Mouse (Mus musculus) liver, embryonic 16.5 days (tissue): ENCODE data around the gene Calcoco1. TPM values are rescaled to one million over a fixed set of nuclear protein-coding genes. Genes with fewer than 3 reads are reported as not detected.
A peak's percentile ranks its signal among the peaks of the same experiment; 100 is the strongest.

ENCODE experiments used
- ATAC-seq: fragments of 200-750 bp; cut with Nextera tagmentation; 2 replicates; pipeline ENCODE4 v1.8.0; 2017; ENCODE audit warnings: low read depth, mild to moderate bottlenecking, moderate number of reproducible peaks, moderate library complexity
- H3K27ac ChIP-seq: fragments of 300-500 bp; sonication (generic); 2 replicates; pipeline ENCODE4 v1.5.1; 2014; ENCODE audit warnings: mild to moderate bottlenecking, low read length
- H3K27me3 ChIP-seq: fragments of 300-500 bp; sonication (generic); 2 replicates; pipeline ENCODE4 v1.6.1; 2014; ENCODE audit warnings: low read depth, low read length, mixed read lengths; ENCODE audit not compliant: control insufficient read depth, insufficient read depth
- H3K36me3 ChIP-seq: fragments of 300-500 bp; sonication (generic); 2 replicates; pipeline ENCODE4 v1.6.1; 2014; ENCODE audit warnings: mild to moderate bottlenecking; ENCODE audit not compliant: control insufficient read depth, insufficient read depth
- H3K4me1 ChIP-seq: fragments of 300-500 bp; sonication (generic); 2 replicates; pipeline ENCODE4 v1.6.1; 2014; ENCODE audit warnings: low read depth, low read length, mixed read lengths; ENCODE audit not compliant: control insufficient read depth
- H3K4me2 ChIP-seq: fragments of 300-500 bp; sonication (generic); 2 replicates; pipeline ENCODE4 v1.6.1; 2014; ENCODE audit warnings: low read depth, low read length, mixed read lengths
- H3K4me3 ChIP-seq: fragments of 300-500 bp; sonication (generic); 2 replicates; pipeline ENCODE4 v1.5.1; 2014; ENCODE audit warnings: low read depth, mild to moderate bottlenecking, low read length
- H3K9ac ChIP-seq: fragments of 300-500 bp; sonication (generic); 2 replicates; pipeline ENCODE4 v1.6.1; 2014; ENCODE audit warnings: low read depth, low read length
- H3K9me3 ChIP-seq: fragments of 300-500 bp; sonication (generic); replicated peaks from 2 replicates; pipeline ENCODE4 v1.6.1; 2016; ENCODE audit warnings: low read length; ENCODE audit not compliant: control insufficient read depth
- WGBS: fragments of 180-500 bp; shearing (Covaris S2); extraction: QIAGEN DNeasy Blood & Tissue Kit; methylation state at CpG from one replicate; pipeline ENCODE4 v1.1.7; 2014; ENCODE audit not compliant: insufficient replicate concordance; 5-methylcytosine and 5-hydroxymethylcytosine counted together
- polyA plus RNA-seq: library from polyadenylated mRNA; unstranded; fragments of >200 nt; fragmentation: Nextera tagmentation; extraction: Ambion mirVana; gene quantifications from 2 replicates; pipeline ENCODE4 v1.2.1, GENCODE M21; 2015

Calcoco1 gene
- polyA plus RNA-seq, 1 experiment from 2014 or later = 18.2 TPM

DNA sequence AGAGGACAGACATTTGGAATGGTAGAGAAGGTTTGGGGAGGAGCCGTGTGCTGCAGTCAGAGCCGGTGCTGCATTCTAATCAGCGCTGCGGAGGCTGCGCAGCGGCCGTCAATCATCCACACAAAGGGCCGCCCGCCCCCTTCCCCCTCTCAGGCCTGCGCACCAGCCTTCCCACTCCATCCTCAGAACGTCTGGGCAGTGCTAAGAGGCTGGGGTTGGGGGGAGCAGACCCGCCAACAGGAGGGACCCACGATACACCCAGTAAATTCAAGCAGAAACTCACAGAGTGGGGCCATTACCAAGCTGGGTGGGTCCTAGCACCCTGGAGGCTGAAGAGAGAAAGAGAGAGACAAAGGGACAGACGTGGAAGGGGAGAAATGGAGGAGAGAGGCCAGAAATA lies 22.0 kb upstream of the Calcoco1 start:
- Histone ChIP-seq H3K4me3 (no peak overlapping the region), H3K4me2 (no peak overlapping the region), H3K36me3 (no peaks in the 10 kb centered on the region), H3K27me3 (peaks cover 66% of the 10 kb centered on the region), H3K9me3 (no peaks in the 10 kb centered on the region), H3K4me1 (no peaks in the 10 kb centered on the region), H3K9ac (no peak overlapping the region), H3K27ac (no peak overlapping the region)
- 3% methylated on average over 14 of the region's 14 CpGs for WGBS
- ATAC-seq = no peak

DNA sequence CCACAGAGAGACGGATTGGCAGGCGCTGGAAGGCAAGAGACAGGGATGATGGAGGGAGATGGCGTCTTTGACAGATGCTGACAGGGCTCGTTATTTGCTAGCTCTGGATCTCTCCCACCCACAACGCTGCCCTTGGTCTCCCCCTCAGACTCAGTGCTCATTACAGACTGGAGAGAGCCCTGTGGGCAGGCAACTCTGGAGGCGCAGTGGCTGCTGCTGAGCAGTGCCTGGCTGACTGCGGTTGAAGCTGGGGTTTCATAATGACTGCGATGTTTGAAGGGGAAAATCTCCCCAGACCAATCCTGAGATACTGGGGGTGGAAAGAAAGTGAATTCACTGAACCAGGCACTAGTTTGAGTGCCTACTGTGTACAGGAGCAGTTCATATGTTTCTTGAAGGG lies 21.2 kb upstream of the Calcoco1 start:
- Histone ChIP-seq H3K27me3 (peaks cover 58% of the 10 kb centered on the region), H3K27ac (no peak overlapping the region), H3K4me3 (no peak overlapping the region), H3K9ac (no peak overlapping the region), H3K9me3 (no peaks in the 10 kb centered on the region), H3K4me2 (no peak overlapping the region), H3K4me1 (no peaks in the 10 kb centered on the region), H3K36me3 (no peaks in the 10 kb centered on the region)
- WGBS = 26% methylated on average over 8 of the region's 8 CpGs
- ATAC-seq = no peak

DNA sequence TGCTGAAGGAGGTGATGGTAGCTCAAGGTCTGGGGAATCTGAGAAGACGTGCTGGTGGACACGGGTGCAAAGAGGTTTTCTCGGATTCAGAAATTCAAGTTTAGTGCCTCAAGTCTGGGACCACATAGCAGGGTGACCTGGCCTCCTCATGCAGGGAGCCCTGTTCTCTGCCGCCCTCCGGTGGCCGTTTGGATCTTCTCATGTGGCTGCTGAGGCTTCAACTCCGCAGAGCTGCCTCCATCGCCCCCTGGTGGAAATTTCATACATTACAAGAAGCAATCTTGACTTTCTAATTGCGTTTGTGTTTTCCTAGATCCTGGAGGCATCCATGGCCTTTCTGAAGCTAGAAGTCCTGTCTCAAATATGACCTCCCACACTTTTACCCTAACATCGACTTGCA lies 20.6 kb upstream of the Calcoco1 start:
- WGBS = under 1% methylated on average over 10 of the region's 10 CpGs
- Histone ChIP-seq H3K4me2 (no peak overlapping the region), H3K4me3 (no peak overlapping the region), H3K9ac (no peak overlapping the region), H3K4me1 (no peaks in the 10 kb centered on the region), H3K27ac (no peak overlapping the region), H3K9me3 (no peaks in the 10 kb centered on the region), H3K36me3 (no peaks in the 10 kb centered on the region), H3K27me3 (peaks cover 51% of the 10 kb centered on the region)
- ATAC-seq = peak; percentile 74

DNA sequence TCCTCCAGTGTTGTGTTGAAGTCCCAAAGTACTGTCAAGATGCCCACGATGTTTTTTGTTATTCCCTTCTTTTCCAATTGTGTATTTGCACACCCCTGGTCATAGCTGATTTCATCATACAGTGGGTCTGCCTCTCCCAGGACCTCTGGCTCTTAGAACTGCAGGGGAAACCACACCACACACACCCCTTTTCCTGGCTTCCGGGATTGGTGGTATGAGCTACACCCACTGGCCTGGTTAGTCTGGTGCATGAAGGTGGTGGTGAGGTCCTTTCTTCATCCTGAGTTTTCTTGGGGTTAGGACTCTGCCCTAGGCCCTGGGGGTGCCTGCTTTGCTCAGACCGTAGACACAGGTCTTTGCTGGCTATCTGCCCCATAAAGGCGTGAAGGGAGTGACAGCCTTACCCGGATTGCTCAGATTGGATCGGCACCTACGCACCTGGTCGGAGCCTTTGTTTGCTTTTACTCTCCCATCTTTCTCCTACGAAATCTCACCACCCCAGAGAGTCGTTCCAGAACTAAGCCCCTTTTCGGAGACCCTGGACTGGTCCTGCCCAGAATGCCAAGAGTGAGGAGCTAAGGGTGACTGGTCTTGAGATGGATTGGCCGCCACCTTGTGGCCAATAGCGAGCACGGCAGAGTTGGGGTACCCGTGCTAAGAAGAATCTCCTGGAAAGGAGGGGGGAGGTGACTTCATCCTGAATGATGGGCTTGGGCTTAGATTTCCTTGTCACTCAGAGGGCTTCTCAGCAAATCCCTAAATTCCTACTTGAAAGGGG lies 17.7 kb upstream of the Calcoco1 start:
- Histone ChIP-seq H3K4me1 (no peaks in the 10 kb centered on the region), H3K4me3 (no peak overlapping the region), H3K4me2 (no peak overlapping the region), H3K9ac (no peak overlapping the region), H3K9me3 (no peaks in the 10 kb centered on the region), H3K27ac (no peak overlapping the region), H3K27me3 (peaks cover 34% of the 10 kb centered on the region), H3K36me3 (no peaks in the 10 kb centered on the region)
- no peak for ATAC-seq
- 20% methylated on average over 15 of the region's 15 CpGs for WGBS

DNA sequence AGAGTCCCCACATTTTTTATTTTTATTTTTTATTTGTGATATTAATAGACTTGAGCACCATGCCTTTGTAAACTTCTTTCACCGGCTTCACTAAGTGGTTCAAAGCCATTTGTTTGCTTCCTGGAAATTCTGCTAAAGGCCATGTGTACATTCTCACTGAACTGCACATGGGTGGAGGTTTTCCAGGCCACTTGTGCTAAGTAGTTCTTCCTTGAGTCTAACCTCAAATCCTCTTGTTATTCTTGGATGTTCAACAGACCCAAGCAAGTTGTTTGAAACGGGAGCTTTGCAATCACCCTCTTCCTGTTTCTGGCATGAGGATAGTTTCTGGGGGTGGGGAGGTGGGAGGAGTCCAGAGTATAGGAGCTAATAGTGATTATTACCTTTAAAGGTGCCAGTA lies 16.5 kb upstream of the Calcoco1 start:
- Histone ChIP-seq H3K4me3 (no peak overlapping the region), H3K9ac (no peak overlapping the region), H3K27ac (no peak overlapping the region), H3K27me3 (peaks cover 24% of the 10 kb centered on the region), H3K36me3 (no peaks in the 10 kb centered on the region), H3K4me1 (no peaks in the 10 kb centered on the region), H3K9me3 (no peaks in the 10 kb centered on the region), H3K4me2 (no peak overlapping the region)
- ATAC-seq = no peak
- WGBS = 29% methylated on average over 2 of the region's 2 CpGs

DNA sequence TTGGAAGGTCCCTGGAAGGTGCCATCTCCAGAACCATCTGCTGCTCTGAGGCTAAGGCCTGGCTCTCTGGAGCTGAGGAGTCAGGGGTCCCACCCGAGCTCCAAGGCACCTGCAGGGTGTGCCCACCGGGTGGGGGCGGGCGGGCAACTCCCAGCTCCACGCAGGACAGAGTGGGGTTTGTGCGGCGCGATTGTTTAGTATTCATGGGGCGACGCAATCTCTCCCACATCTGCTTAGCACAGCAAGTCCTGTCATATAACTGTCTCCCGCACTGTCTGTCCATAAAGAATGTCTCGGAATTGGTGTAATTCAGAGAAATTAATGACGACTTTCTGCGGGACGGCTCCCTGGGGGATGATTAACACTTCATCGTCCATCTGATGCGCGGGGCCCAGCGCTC lies 15.1 kb upstream of the Calcoco1 start:
- Histone ChIP-seq H3K36me3 (no peaks in the 10 kb centered on the region), H3K27me3 (peaks cover 16% of the 10 kb centered on the region), H3K4me1 (no peaks in the 10 kb centered on the region), H3K4me3 (no peak overlapping the region), H3K4me2 (no peak overlapping the region), H3K9ac (no peak overlapping the region), H3K27ac (no peak overlapping the region), H3K9me3 (no peaks in the 10 kb centered on the region)
- no peak for ATAC-seq
- 83% methylated on average over 19 of the region's 19 CpGs for WGBS

DNA sequence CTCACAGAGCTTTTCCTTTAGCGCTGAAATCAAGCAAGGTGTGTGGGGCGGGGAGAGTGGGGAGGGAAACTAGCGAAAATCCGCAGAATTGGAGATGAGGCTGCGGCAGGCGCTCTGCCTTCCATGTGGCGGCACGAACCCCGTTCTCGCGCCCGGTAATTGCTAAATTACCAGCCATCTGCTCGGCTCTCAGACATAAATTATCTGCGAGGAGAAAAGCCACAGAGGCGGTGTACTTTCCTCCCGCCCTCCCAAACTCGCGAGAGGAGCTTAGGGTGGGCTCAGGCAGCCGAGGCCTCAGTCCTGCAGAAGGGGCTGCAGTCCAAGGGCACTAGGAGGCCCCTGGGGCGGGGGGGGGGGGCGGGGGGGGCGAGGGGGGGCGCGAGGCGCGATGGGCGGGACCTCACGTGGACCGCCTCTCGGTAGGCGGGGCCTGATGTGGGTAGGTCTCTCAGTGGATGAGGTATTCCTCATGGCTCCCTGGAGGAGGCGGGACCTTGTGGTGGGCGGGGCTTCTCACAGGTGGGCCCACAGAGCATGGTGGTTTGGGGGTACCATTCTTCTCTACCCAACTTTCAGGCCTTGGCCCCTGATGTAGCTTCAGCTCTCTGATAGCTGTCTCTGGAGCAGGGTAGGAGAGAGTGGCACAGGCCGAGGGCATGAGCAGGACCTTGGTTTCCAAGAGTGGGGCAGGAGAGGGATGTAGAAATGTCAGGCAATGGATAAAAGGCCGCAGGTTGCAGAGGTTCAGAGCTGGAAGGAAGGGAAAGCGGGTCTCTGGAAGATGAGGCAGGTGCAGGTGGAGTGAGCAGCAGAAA lies 14.4 kb upstream of the Calcoco1 start:
- 11% methylated on average over 32 of the region's 36 CpGs for WGBS
- no peak overlapping the region for H3K27ac ChIP-seq
- H3K36me3 ChIP-seq = no peaks in the 10 kb centered on the region
- H3K9ac ChIP-seq = no peak overlapping the region
- no peak overlapping the region for H3K4me3 ChIP-seq
- H3K9me3 ChIP-seq = no peaks in the 10 kb centered on the region
- no peaks in the 10 kb centered on the region for H3K4me1 ChIP-seq
- no peak for ATAC-seq
- peaks cover 16% of the 10 kb centered on the region for H3K27me3 ChIP-seq
- peak overlapping the region; percentile 25 for H3K4me2 ChIP-seq

DNA sequence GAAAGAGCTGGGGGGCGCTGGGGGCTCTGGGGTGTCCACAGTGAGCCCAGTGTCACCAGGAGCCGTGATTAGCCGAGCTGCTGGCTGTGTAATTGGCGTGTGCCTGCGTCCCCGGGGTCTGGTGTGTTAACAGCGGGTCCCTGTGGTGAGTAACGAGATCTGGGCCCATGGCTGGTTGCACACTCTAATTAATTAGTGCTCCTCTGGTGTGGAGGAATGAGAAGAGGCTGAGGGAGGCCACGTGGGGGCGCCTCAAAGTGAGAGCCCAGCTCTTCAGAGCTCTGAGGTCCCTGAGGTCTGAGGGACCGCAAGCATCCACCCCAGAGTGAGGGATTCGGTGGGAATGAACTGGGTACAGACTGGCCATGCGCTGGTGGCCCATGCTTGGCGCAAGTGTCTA lies 13.1 kb upstream of the Calcoco1 start:
- no peaks in the 10 kb centered on the region for H3K9me3 ChIP-seq
- no peaks in the 10 kb centered on the region for H3K4me1 ChIP-seq
- peaks cover 14% of the 10 kb centered on the region for H3K27me3 ChIP-seq
- no peak overlapping the region for H3K9ac ChIP-seq
- no peak overlapping the region for H3K27ac ChIP-seq
- 33% methylated on average over 14 of the region's 14 CpGs for WGBS
- ATAC-seq = no peak
- H3K4me3 ChIP-seq = no peak overlapping the region
- H3K4me2 ChIP-seq = no peak overlapping the region
- no peaks in the 10 kb centered on the region for H3K36me3 ChIP-seq
